Mouse (Mus musculus) forebrain, postnatal 0 days (tissue): ENCODE data around the gene Ism2. TPM values are rescaled to one million over a fixed set of nuclear protein-coding genes. Genes with fewer than 3 reads are reported as not detected.
"Not testable (repeated sequence)": the region's sequence is repeated elsewhere in the genome, so short reads cannot be mapped to it uniquely, and the experiment has no call there.

Experiments
- ATAC-seq: fragments of 200-750 bp; cut with Nextera tagmentation; 2 replicates; pipeline ENCODE4 v1.8.0; 2017; ENCODE audit warnings: mild to moderate bottlenecking, moderate library complexity
- DNase-seq: peaks from one replicate; pipeline ENCODE4 v3.0.0-alpha.2; 2015
- H3K27ac ChIP-seq: fragments of 300-500 bp; sonication (generic); 2 replicates; pipeline ENCODE4 v1.5.1; 2014; ENCODE audit warnings: low read depth, mild to moderate bottlenecking, antibody characterized with exemption, low read length, moderate library complexity, mixed read lengths
- H3K27me3 ChIP-seq: fragments of 300-500 bp; sonication (generic); 2 replicates; pipeline ENCODE4 v1.6.1; 2014; ENCODE audit warnings: mild to moderate bottlenecking, low read length, mixed read lengths; ENCODE audit not compliant: insufficient read depth
- H3K36me3 ChIP-seq: fragments of 300-500 bp; sonication (generic); 2 replicates; pipeline ENCODE4 v1.6.1; 2014; ENCODE audit warnings: mild to moderate bottlenecking, moderate library complexity; ENCODE audit not compliant: insufficient read depth
- H3K4me1 ChIP-seq: fragments of 300-500 bp; sonication (generic); 2 replicates; pipeline ENCODE4 v1.6.1; 2014; ENCODE audit warnings: antibody characterized with exemption; ENCODE audit not compliant: insufficient read depth
- H3K4me2 ChIP-seq: fragments of 300-500 bp; sonication (generic); 2 replicates; pipeline ENCODE4 v1.6.1; 2014; ENCODE audit warnings: low read depth, mild to moderate bottlenecking, moderate library complexity
- H3K4me3 ChIP-seq: fragments of 300-500 bp; sonication (generic); 2 replicates; pipeline ENCODE4 v1.5.1; 2014; ENCODE audit warnings: low read depth, low read length, mixed read lengths
- H3K9ac ChIP-seq: fragments of 300-500 bp; sonication (generic); 2 replicates; pipeline ENCODE4 v1.6.1; 2014; ENCODE audit warnings: mild to moderate bottlenecking
- H3K9me3 ChIP-seq: fragments of 300-500 bp; sonication (generic); 2 replicates; pipeline ENCODE4 v1.6.1; 2016; ENCODE audit warnings: low read length
- CTCF ChIP-seq: sonication (generic); IDR thresholded peaks from 2 replicates; pipeline ENCODE4 v1.5.1; 2016; ENCODE audit warnings: antibody characterized with exemption, control low read depth, low read depth
- WGBS: fragments of 180-500 bp; shearing (Covaris S2); extraction: QIAGEN DNeasy Blood & Tissue Kit; methylation state at CpG from one replicate; pipeline ENCODE4 v1.1.7; 2014; 5-methylcytosine and 5-hydroxymethylcytosine counted together
- polyA plus RNA-seq: library from polyadenylated mRNA; unstranded; fragments of >200 nt; fragmentation: Nextera tagmentation; extraction: Ambion mirVana; gene quantifications from 2 replicates; pipeline ENCODE4 v1.2.1, GENCODE M21; 2015
- total RNA-seq: library from RNA; depleted of rRNA; stranded (reverse); fragments of >200 nt; gene quantifications from 2 replicates; pipeline ENCODE4 v1.2.3, GENCODE M21; 2014

The Ism2 gene
- total and polyA plus RNA-seq, 2 experiments from 2014 or later = 1.1 to 1.8 TPM

DNA sequence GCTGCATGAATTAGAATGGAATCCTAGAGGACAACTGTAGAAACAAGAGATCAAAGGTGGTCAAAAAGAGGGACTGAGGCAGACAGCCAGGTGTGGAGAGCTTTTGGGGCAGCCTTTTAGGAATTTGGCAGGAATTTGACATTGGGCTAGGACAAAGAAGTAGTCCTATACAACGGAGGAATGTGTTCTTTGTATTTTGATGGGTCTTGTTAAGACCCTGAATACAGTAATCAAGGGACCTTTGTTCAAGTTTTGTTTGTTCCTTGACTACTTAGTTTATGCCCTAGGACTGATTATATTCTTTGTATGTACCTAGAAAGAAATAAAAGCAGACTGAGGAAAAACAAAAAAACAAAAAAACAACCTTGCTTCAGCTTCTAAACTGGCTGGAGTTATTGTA is 18.4 kb upstream of the Ism2 start:
- WGBS = 22% methylated on average over 1 of the region's 1 CpGs
- no peak for DNase-seq
- H3K4me3 ChIP-seq = no peak overlapping the region
- no peak overlapping the region for H3K27ac ChIP-seq
- H3K9ac ChIP-seq = no peak overlapping the region
- 0 out of 2 replicates have a peak, but pooled peaks cover under 1% of the 10 kb centered on the region for H3K36me3 ChIP-seq
- TF ChIP-seq CTCF = no peak
- no peaks in the 10 kb centered on the region for H3K27me3 ChIP-seq
- no peak for ATAC-seq
- no peaks in the 10 kb centered on the region for H3K4me1 ChIP-seq
- H3K9me3 ChIP-seq = no peaks in the 10 kb centered on the region
- H3K4me2 ChIP-seq = no peak overlapping the region

DNA sequence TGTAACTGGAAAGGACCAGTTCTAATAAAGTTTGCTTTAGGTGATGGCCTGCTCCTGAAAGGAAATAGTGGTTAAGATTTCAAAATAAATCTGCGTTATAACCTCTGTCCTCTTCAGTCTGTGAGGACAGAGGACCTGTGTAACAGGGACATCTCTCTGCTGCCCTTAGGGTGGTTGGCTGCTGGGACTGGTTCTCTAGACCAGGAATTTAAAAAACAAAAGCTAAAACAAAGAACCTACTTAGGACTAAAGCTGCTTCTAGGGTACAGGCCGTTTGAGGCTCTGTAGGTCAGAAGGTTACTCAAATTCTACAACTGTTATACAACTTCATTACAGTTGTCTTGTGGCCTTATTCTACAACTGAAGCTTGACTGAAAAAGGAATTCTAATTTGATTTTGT is 13.6 kb upstream of the Ism2 start:
- Histone ChIP-seq H3K36me3 (peaks cover 29% of the 10 kb centered on the region), H3K4me3 (no peak overlapping the region), H3K4me2 (no peak overlapping the region), H3K4me1 (no peaks in the 10 kb centered on the region), H3K9me3 (no peaks in the 10 kb centered on the region), H3K9ac (no peak overlapping the region), H3K27me3 (no peaks in the 10 kb centered on the region), H3K27ac (no peak overlapping the region)
- DNase-seq (no peak), ATAC-seq (no peak)
- TF ChIP-seq CTCF = no peak
- 62% methylated on average over 2 of the region's 2 CpGs for WGBS

- H3K9me3 ChIP-seq, H3K27ac ChIP-seq, H3K4me3 ChIP-seq, H3K27me3 ChIP-seq, H3K4me1 ChIP-seq, ATAC-seq, DNase-seq, H3K4me2 ChIP-seq, H3K9ac ChIP-seq: not testable (repeated sequence)
- H3K36me3 ChIP-seq = peaks cover 18% of the 10 kb centered on the region
- WGBS = 43% methylated on average over 4 of the region's 4 CpGs
These were observed 7.0 kb upstream of the Ism2 start for GRCm38 (mm10) chr12:87306584-87306844.

GRCm38 (mm10) chr12:87305767-87306583 is 6.5 kb upstream of the Ism2 start:
- peak; percentile 65 for ATAC-seq
- Histone ChIP-seq H3K9ac (no peak overlapping the region), H3K4me3 (no peak overlapping the region), H3K27me3 (peaks cover 4% of the 10 kb centered on the region), H3K9me3 (no peaks in the 10 kb centered on the region), H3K27ac (no peak overlapping the region; the same call in 1 of the 2 replicates), H3K4me2 (peak overlapping the region; percentile 2; the same call in 1 of the 2 replicates), H3K4me1 (no peaks in the 10 kb centered on the region), H3K36me3 (peaks cover 18% of the 10 kb centered on the region)
- peak; percentile 52 for DNase-seq
- WGBS = 18% methylated on average over 13 of the region's 13 CpGs
- no peak for TF ChIP-seq CTCF

DNA sequence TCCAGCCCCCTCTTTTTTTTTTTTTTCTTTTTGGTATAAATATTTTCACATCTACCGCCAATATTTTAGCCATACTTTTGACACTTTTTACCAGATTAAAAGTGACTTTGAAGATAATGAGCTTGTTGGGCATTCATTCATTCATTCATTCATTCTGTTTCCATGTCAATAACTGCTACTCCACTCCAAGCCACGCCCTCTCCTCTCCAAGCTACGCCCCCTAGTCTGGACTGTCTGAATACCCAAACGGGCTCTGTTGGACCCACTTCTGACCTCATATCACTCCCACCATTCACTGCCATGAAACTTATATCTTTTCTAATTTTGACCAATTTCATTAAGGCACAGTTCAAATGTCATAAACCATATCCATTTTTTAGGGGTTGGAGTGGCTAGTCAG is 1.7 kb upstream of the Ism2 start:
- DNase-seq (no peak), ATAC-seq (no peak)
- Histone ChIP-seq H3K36me3 (no peaks in the 10 kb centered on the region), H3K4me1 (no peaks in the 10 kb centered on the region), H3K9me3 (no peaks in the 10 kb centered on the region), H3K27me3 (peaks cover 23% of the 10 kb centered on the region), H3K4me2 (no peak overlapping the region), H3K27ac (no peak overlapping the region), H3K4me3 (no peak overlapping the region), H3K9ac (no peak overlapping the region)
- TF ChIP-seq CTCF = no peak
- WGBS = 50% methylated on average over 4 of the region's 4 CpGs

DNA sequence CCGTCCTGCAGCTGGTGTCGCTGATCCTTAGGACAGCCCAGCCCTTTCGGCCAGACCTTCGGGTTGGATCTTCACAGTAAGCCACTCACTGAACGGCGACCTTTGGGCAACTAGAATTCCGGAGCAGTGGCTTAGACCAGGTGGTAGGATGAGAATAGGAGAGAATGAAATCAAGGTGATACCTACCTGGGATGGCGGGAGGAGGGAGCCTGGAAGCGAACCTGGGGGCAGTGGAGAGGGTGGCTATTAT is 861 bp upstream of the Ism2 start:
- no peak for TF ChIP-seq CTCF
- H3K4me1 ChIP-seq = no peaks in the 10 kb centered on the region
- WGBS = 1% methylated on average over 9 of the region's 9 CpGs
- H3K9me3 ChIP-seq = no peaks in the 10 kb centered on the region
- ATAC-seq (no peak), DNase-seq (no peak)
- peaks cover 23% of the 10 kb centered on the region for H3K27me3 ChIP-seq
- peak overlapping the region; percentile 69 for H3K9ac ChIP-seq
- no peak overlapping the region for H3K27ac ChIP-seq
- H3K4me3 ChIP-seq = peak overlapping the region; percentile 68
- no peaks in the 10 kb centered on the region for H3K36me3 ChIP-seq
- peak overlapping the region; percentile 94 for H3K4me2 ChIP-seq

DNA sequence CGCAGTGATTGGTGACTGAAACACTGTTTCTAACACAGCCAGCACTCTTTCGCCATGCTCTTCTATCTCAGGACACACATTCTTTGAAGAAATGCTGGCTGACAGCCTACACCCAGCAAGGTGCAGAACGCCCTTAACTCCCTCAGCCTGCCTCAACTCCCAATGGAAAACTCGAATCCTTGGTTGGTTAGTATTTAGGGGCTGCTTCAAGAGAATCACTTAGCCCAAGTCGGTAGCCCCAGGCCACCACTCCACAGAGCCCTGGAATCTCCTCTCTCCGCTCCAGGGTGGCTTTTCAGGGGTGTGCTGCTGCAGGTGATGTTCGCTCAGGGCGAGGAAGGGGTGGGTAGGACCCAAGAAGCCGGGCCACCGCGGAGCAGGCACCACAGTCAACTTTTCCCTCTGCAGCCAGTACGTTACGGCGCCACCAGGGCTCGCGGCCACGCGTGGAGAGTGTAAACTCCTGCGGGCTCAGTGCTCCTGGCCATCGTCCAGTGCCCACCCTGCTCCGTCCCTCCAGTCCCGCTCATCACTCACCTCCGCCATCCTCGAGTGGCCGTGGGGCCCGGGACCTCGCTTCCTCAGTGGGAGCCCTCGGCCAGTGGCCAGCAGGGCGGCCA is 358 bp downstream of the Ism2 start:
- DNase-seq (peak; percentile 48), ATAC-seq (peak; percentile 66)
- H3K27me3 ChIP-seq = peaks cover 23% of the 10 kb centered on the region
- no peak overlapping the region for H3K27ac ChIP-seq
- 12% methylated on average over 29 of the region's 29 CpGs for WGBS
- H3K4me3 ChIP-seq = peak overlapping the region; percentile 68
- H3K4me2 ChIP-seq = peak overlapping the region; percentile 94
- peak; percentile 31 for TF ChIP-seq CTCF
- no peaks in the 10 kb centered on the region for H3K4me1 ChIP-seq
- no peaks in the 10 kb centered on the region for H3K9me3 ChIP-seq
- no peaks in the 10 kb centered on the region for H3K36me3 ChIP-seq
- peak overlapping the region; percentile 69 for H3K9ac ChIP-seq
